Mouse (Mus musculus) bone marrow, adult 2 months (tissue): Measurements from ENCODE around the gene Cmtr2. TPM values are rescaled to one million over a fixed set of nuclear protein-coding genes. Genes with fewer than 3 reads are reported as not detected.

ENCODE experiments used
- H3K27ac ChIP-seq: fragments of 200-500 bp; 2 replicates; pipeline ENCODE4 v1.5.1; 2012; ENCODE audit warnings: low read depth, mild to moderate bottlenecking, control low read depth, inconsistent platforms, low read length; ENCODE audit not compliant: control insufficient read depth, poor library complexity, insufficient read depth
- H3K4me1 ChIP-seq: fragments of 200-500 bp; 2 replicates; pipeline ENCODE4 v1.6.1; 2011; ENCODE audit warnings: low read length; ENCODE audit not compliant: control insufficient read depth, insufficient read depth
- H3K4me3 ChIP-seq: fragments of 200-500 bp; replicated peaks from 2 replicates; pipeline ENCODE3; 2011; ENCODE audit warnings: mild to moderate bottlenecking, low read depth, low read length, control low read depth; ENCODE audit not compliant: control insufficient read depth
- CTCF ChIP-seq: fragments of 200-500 bp; IDR thresholded peaks from 2 replicates; pipeline ENCODE4 v1.5.1; 2011; ENCODE audit warnings: low read length, control low read depth; ENCODE audit not compliant: control insufficient read depth, insufficient read depth
- POLR2A ChIP-seq: fragments of 200-500 bp; IDR thresholded peaks from 2 replicates; pipeline ENCODE4 v1.6.1; 2011; ENCODE audit warnings: low read depth, mild to moderate bottlenecking, control low read depth, low read length, borderline replicate concordance; ENCODE audit not compliant: control insufficient read depth
- WGBS: fragments of 180-500 bp; shearing (Covaris S2); methylation state at CpG from one replicate; pipeline ENCODE4 v1.1.7; 2018; 5-methylcytosine and 5-hydroxymethylcytosine counted together
- polyA plus RNA-seq: library from polyadenylated mRNA; stranded (reverse); fragments of >200 nt; gene quantifications from 2 replicates; pipeline ENCODE4 v1.2.4, GENCODE M21; 2011; ENCODE audit warnings: low replicate concordance; ENCODE audit not compliant: missing spikeins, insufficient read depth, insufficient read length

Gene Cmtr2
- polyA plus RNA-seq, 1 experiment = 2.2 TPM

GRCm38 (mm10) chr8:110267268-110267667, 51.8 kb downstream of the Cmtr2 start:
- Histone ChIP-seq H3K27ac (no peak overlapping the region), H3K4me3 (no peak overlapping the region), H3K4me1 (no peaks in the 10 kb centered on the region)
- TF ChIP-seq CTCF (no peak), POLR2A (no peak)
- whole genome bisulfite sequencing = 27% methylated on average over 12 of the region's 12 CpGs

- no peak for TF ChIP-seq CTCF
- TF ChIP-seq POLR2A = no peak
- H3K27ac ChIP-seq = no peak overlapping the region
- H3K4me3 ChIP-seq = no peak overlapping the region
- whole genome bisulfite sequencing = 81% methylated on average over 4 of the region's 4 CpGs
- H3K4me1 ChIP-seq = no peaks in the 10 kb centered on the region
Observed at GRCm38 (mm10) chr8:110270659-110271058, 55.2 kb downstream of the Cmtr2 start.

GRCm38 (mm10) chr8:110273394-110273793, 57.9 kb downstream of the Cmtr2 start:
- no peak overlapping the region for H3K4me3 ChIP-seq
- 63% methylated on average over 2 of the region's 2 CpGs for WGBS
- no peak for TF ChIP-seq CTCF
- no peak for TF ChIP-seq POLR2A
- H3K27ac ChIP-seq = no peak overlapping the region
- H3K4me1 ChIP-seq = no peaks in the 10 kb centered on the region

Other genes starting within 250 kb of the Cmtr2 start
- gene Tat, start 225.2 kb upstream of the Cmtr2 start, polyA plus RNA-seq = 3.4 and 9.6 TPM in 2 replicates
- not detected in 2 replicates for gene Chst4, start 175.9 kb upstream of the Cmtr2 start, polyA plus RNA-seq
- gene Zfp612, start 135.9 kb upstream of the Cmtr2 start, polyA plus RNA-seq = 0.41 and 1.00 TPM in 2 replicates
- not detected in 2 replicates for gene Gm21964, start 114.5 kb upstream of the Cmtr2 start, polyA plus RNA-seq
- not detected in 2 replicates for gene Gm17720, start 112.9 kb upstream of the Cmtr2 start, polyA plus RNA-seq
- gene Calb2, start 47.5 kb upstream of the Cmtr2 start, polyA plus RNA-seq = 4.2 TPM in 1 of 2 replicates, not detected in the other
- gene Hydin, start 51.3 kb downstream of the Cmtr2 start, polyA plus RNA-seq = not detected in 2 replicates